Mouse (Mus musculus) heart, embryonic 11.5 days (tissue): ENCODE results near the gene Gcn1l1. TPM values are rescaled to one million over a fixed set of nuclear protein-coding genes. Genes with fewer than 3 reads are reported as not detected.

ENCODE experiments used
- ATAC-seq: fragments of 200-750 bp; cut with Nextera tagmentation; replicated peaks from 2 replicates; pipeline ENCODE4 v1.8.0; 2017; ENCODE audit warnings: moderate library complexity; ENCODE audit not compliant: insufficient number of reproducible peaks, low FRiP score, low TSS enrichment
- H3K27ac ChIP-seq: fragments of 300-500 bp; sonication (generic); 2 replicates; pipeline ENCODE4 v1.5.1; 2014; ENCODE audit warnings: mild to moderate bottlenecking, low read depth, low read length
- H3K27me3 ChIP-seq: fragments of 300-500 bp; sonication (generic); 2 replicates; pipeline ENCODE4 v1.6.1; 2014; ENCODE audit warnings: mild to moderate bottlenecking, low read length, mixed read lengths; ENCODE audit not compliant: control insufficient read depth, insufficient read depth
- H3K36me3 ChIP-seq: fragments of 300-500 bp; sonication (generic); 2 replicates; pipeline ENCODE4 v1.6.1; 2014; ENCODE audit warnings: mild to moderate bottlenecking, low read length, moderate library complexity, mixed read lengths; ENCODE audit not compliant: control insufficient read depth, insufficient read depth
- H3K4me1 ChIP-seq: fragments of 300-500 bp; sonication (generic); 2 replicates; pipeline ENCODE4 v1.6.1; 2014; ENCODE audit warnings: low read length; ENCODE audit not compliant: control insufficient read depth, insufficient read depth
- H3K4me2 ChIP-seq: fragments of 300-500 bp; sonication (generic); 2 replicates; pipeline ENCODE4 v1.6.1; 2014; ENCODE audit warnings: mild to moderate bottlenecking, moderate library complexity
- H3K4me3 ChIP-seq: fragments of 300-500 bp; sonication (generic); 2 replicates; pipeline ENCODE4 v1.5.1; 2014; ENCODE audit warnings: low read depth, low read length
- H3K9ac ChIP-seq: fragments of 300-500 bp; sonication (generic); 2 replicates; pipeline ENCODE4 v1.6.1; 2014; ENCODE audit warnings: mild to moderate bottlenecking, low read depth, low read length, moderate library complexity
- H3K9me3 ChIP-seq: fragments of 300-500 bp; sonication (generic); replicated peaks from 2 replicates; pipeline ENCODE4 v1.6.1; 2016; ENCODE audit warnings: low read length; ENCODE audit not compliant: control insufficient read depth
- WGBS: fragments of 180-500 bp; shearing (Covaris S2); extraction: QIAGEN DNeasy Blood & Tissue Kit; methylation state at CpG from one replicate; pipeline ENCODE4 v1.1.7; 2014; ENCODE audit not compliant: insufficient replicate concordance; 5-methylcytosine and 5-hydroxymethylcytosine counted together
- polyA plus RNA-seq: library from polyadenylated mRNA; unstranded; fragments of >200 nt; fragmentation: Nextera tagmentation; extraction: Ambion mirVana; gene quantifications from 2 replicates; pipeline ENCODE4 v1.2.1, GENCODE M21; 2014

Gene Gcn1l1
- polyA plus RNA-seq, 1 experiment from 2014 or later, result 33.5 TPM

GRCm38 (mm10) chr5:115529742-115530446 is 35.2 kb upstream of the Gcn1l1 start:
- Histone ChIP-seq H3K9me3 (no peaks in the 10 kb centered on the region), H3K4me2 (0 out of 2 replicates have a peak overlapping the region, but pooled peaks have one; percentile 4), H3K27me3 (no peaks in the 10 kb centered on the region), H3K4me3 (no peak overlapping the region), H3K9ac (0 out of 2 replicates have a peak overlapping the region, but pooled peaks have one; percentile 5), H3K4me1 (peaks cover 66% of the 10 kb centered on the region), H3K36me3 (0 out of 2 replicates have a peak, but pooled peaks cover 3% of the 10 kb centered on the region), H3K27ac (peak overlapping the region; percentile 50)
- 36% methylated on average over 7 of the region's 7 CpGs for WGBS
- no peak for ATAC-seq

GRCm38 (mm10) chr5:115530447-115530809 is 34.6 kb upstream of the Gcn1l1 start:
- peak overlapping the region; percentile 50; the same call in 1 of the 2 replicates for H3K27ac ChIP-seq
- 32% methylated on average over 8 of the region's 8 CpGs for WGBS
- no peak overlapping the region for H3K4me3 ChIP-seq
- no peaks in the 10 kb centered on the region for H3K9me3 ChIP-seq
- 0 out of 2 replicates have a peak, but pooled peaks cover 3% of the 10 kb centered on the region for H3K36me3 ChIP-seq
- H3K27me3 ChIP-seq, result no peaks in the 10 kb centered on the region
- H3K9ac ChIP-seq, result 0 out of 2 replicates have a peak overlapping the region, but pooled peaks have one; percentile 5
- peaks cover 71% of the 10 kb centered on the region for H3K4me1 ChIP-seq
- no peak for ATAC-seq
- H3K4me2 ChIP-seq, result no peak overlapping the region

DNA sequence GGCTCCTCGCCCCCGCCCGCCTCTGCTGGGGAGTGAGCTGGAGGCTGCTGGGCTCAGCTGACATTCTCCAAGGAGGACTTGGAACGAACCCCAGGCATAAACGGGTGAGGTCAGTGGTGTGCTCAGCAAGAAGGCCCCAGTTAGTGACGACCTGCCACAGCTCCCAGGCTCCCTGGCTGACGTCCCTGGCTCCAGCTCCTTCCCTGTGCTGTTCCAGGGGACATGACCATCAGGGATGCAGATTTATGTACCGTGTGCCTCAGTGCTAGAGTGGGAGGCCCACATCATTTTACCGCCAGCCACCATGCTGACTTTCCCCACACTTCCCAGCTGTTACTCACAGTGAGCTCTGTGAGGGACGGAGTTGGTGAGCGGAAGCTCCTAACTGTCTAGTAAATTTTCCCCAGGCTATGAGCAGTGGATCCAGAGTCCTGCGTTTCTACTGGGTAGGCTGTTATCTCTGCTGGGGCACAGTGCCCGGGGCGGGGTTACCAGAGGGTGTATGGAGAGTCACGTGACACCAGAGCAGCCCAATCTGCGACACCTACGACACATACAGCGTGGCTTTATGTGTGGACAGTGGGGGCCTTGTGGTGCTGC is 33.3 kb upstream of the Gcn1l1 start:
- WGBS, result 29% methylated on average over 18 of the region's 18 CpGs
- Histone ChIP-seq H3K9me3 (no peaks in the 10 kb centered on the region), H3K4me1 (peaks cover 74% of the 10 kb centered on the region), H3K9ac (peak overlapping the region; percentile 62), H3K36me3 (no peaks in the 10 kb centered on the region), H3K4me2 (peak overlapping the region; percentile 42), H3K27ac (peak overlapping the region; percentile 78), H3K4me3 (no peak overlapping the region), H3K27me3 (no peaks in the 10 kb centered on the region)
- ATAC-seq, result 0 out of 2 replicates have a peak, but pooled peaks have one; percentile 31

DNA sequence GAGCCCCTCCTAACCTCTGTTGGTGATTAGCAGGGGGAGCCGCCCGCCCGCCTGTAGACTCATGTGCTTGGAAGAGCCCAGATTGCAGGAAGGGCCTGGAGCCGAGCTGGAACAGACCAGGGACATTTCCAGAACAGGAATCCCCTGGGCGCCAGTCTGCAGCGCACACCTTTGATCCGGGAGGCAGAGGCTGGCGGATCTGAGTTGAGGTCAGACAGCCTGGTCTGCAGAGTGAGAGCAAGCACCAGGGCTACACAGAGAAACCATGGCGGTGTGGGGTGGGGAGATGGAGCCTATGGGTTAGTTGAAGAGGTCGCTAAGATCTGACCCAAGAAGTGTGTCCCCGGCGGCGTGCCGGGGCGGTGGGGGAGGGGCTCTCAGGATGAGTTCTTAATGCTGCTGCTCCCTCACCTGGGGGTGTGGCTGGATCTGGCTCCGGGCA is 30.7 kb upstream of the Gcn1l1 start:
- Histone ChIP-seq H3K4me1 (peaks cover 76% of the 10 kb centered on the region), H3K9ac (peak overlapping the region; percentile 23; the same call in 1 of the 2 replicates), H3K27ac (peak overlapping the region; percentile 64; the same call in 1 of the 2 replicates), H3K27me3 (no peaks in the 10 kb centered on the region), H3K4me2 (peak overlapping the region; percentile 50), H3K9me3 (no peaks in the 10 kb centered on the region), H3K36me3 (no peaks in the 10 kb centered on the region), H3K4me3 (0 out of 2 replicates have a peak overlapping the region, but pooled peaks have one; percentile 18)
- WGBS, result 7% methylated on average over 16 of the region's 16 CpGs
- ATAC-seq, result no peak

- Histone ChIP-seq H3K27ac (peak overlapping the region; percentile 25; the same call in 1 of the 2 replicates), H3K4me1 (peaks cover 70% of the 10 kb centered on the region), H3K9me3 (no peaks in the 10 kb centered on the region), H3K36me3 (no peaks in the 10 kb centered on the region), H3K9ac (peak overlapping the region; percentile 54), H3K4me3 (no peak overlapping the region), H3K4me2 (peak overlapping the region; percentile 50), H3K27me3 (no peaks in the 10 kb centered on the region)
- WGBS, result 29% methylated on average over 8 of the region's 8 CpGs
- ATAC-seq, result no peak
These were observed 30.2 kb upstream of the Gcn1l1 start for GRCm38 (mm10) chr5:115534856-115535255.

DNA sequence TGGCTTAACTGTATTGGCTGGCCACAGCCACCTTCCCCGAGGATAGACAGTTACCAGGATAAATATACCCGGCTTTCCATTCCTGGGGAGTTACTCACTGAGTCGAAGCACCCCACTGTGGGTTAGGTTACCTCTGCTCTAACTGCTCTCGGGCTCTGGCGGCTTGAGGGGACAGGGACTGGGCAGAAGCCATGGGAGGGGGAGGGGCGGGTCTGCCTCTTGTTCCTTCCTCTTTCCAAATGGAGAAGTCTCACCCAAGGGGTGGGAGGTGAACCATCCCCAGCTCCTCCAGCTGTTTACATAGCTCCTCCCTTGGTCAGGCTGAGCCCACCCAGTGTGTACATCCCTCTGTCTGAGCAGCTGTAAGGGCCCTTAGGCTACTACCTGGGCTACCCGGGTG is 29.4 kb upstream of the Gcn1l1 start:
- H3K9ac ChIP-seq, result no peak overlapping the region
- no peaks in the 10 kb centered on the region for H3K27me3 ChIP-seq
- no peaks in the 10 kb centered on the region for H3K36me3 ChIP-seq
- peaks cover 62% of the 10 kb centered on the region for H3K4me1 ChIP-seq
- H3K4me3 ChIP-seq, result no peak overlapping the region
- no peaks in the 10 kb centered on the region for H3K9me3 ChIP-seq
- 30% methylated on average over 6 of the region's 7 CpGs for WGBS
- no peak overlapping the region for H3K27ac ChIP-seq
- no peak overlapping the region for H3K4me2 ChIP-seq
- no peak for ATAC-seq

GRCm38 (mm10) chr5:115538017-115538692 is 26.9 kb upstream of the Gcn1l1 start:
- peak overlapping the region; percentile 34 for H3K9ac ChIP-seq
- H3K9me3 ChIP-seq, result no peaks in the 10 kb centered on the region
- H3K4me3 ChIP-seq, result no peak overlapping the region
- H3K27ac ChIP-seq, result no peak overlapping the region
- H3K27me3 ChIP-seq, result no peaks in the 10 kb centered on the region
- no peaks in the 10 kb centered on the region for H3K36me3 ChIP-seq
- no peak for ATAC-seq
- peaks cover 48% of the 10 kb centered on the region for H3K4me1 ChIP-seq
- no peak overlapping the region for H3K4me2 ChIP-seq
- WGBS, result 70% methylated on average over 13 of the region's 13 CpGs

DNA sequence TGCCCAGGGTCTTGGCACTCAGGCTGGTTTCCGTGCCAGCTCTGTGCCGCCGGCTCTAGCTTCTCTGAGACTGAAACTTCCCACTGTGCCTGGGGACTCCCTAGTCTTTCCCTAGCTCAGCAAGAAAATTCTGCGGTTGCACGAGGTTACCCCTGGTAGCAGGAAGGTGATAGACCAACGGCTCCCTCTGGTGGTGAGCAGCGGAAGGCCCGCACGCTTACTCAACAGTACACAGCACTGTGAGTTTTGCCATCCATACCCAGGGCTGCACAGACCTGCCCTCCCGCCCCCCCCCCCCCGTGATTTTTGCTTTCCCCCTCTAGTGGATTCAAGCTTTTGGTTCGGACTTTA is 26.4 kb upstream of the Gcn1l1 start:
- Histone ChIP-seq H3K9me3 (no peaks in the 10 kb centered on the region), H3K4me3 (no peak overlapping the region), H3K27ac (no peak overlapping the region), H3K27me3 (no peaks in the 10 kb centered on the region), H3K9ac (0 out of 2 replicates have a peak overlapping the region, but pooled peaks have one; percentile 0), H3K4me1 (peaks cover 48% of the 10 kb centered on the region), H3K36me3 (no peaks in the 10 kb centered on the region), H3K4me2 (no peak overlapping the region)
- 0 out of 2 replicates have a peak, but pooled peaks have one; percentile 62 for ATAC-seq
- 1% methylated on average over 12 of the region's 12 CpGs for WGBS
